Mouse (Mus musculus) limb, embryonic 13.5 days (tissue): Measurements from ENCODE around the gene Lrrc17. TPM values are rescaled to one million over a fixed set of nuclear protein-coding genes. Genes with fewer than 3 reads are reported as not detected.
"Not testable (repeated sequence)": the region's sequence is repeated elsewhere in the genome, so short reads cannot be mapped to it uniquely, and the experiment has no call there.

Experiments used
- ATAC-seq: fragments of 200-750 bp; cut with Nextera tagmentation; 2 replicates; pipeline ENCODE4 v1.8.0; 2017; ENCODE audit warnings: low read depth, moderate number of reproducible peaks, moderate TSS enrichment; ENCODE audit not compliant: low FRiP score
- H3K27ac ChIP-seq: fragments of 300-500 bp; sonication (generic); 2 replicates; pipeline ENCODE4 v1.5.1; 2015; ENCODE audit warnings: inconsistent platforms, mild to moderate bottlenecking, moderate library complexity
- H3K27me3 ChIP-seq: fragments of 300-500 bp; sonication (generic); 2 replicates; pipeline ENCODE4 v1.6.1; 2015; ENCODE audit warnings: mild to moderate bottlenecking, inconsistent platforms
- H3K36me3 ChIP-seq: fragments of 300-500 bp; sonication (generic); 2 replicates; pipeline ENCODE4 v1.6.1; 2015; ENCODE audit warnings: inconsistent platforms, mild to moderate bottlenecking, moderate library complexity
- H3K4me1 ChIP-seq: fragments of 300-500 bp; sonication (generic); 2 replicates; pipeline ENCODE4 v1.6.1; 2015; ENCODE audit warnings: inconsistent platforms
- H3K4me2 ChIP-seq: fragments of 300-500 bp; sonication (generic); replicated peaks from 2 replicates; pipeline ENCODE4 v1.6.1; 2015; ENCODE audit warnings: inconsistent platforms, mild to moderate bottlenecking, moderate library complexity
- H3K4me3 ChIP-seq: fragments of 300-500 bp; sonication (generic); 2 replicates; pipeline ENCODE4 v1.5.1; 2015; ENCODE audit warnings: moderate library complexity, mild to moderate bottlenecking, inconsistent platforms
- H3K9ac ChIP-seq: fragments of 300-500 bp; sonication (generic); 2 replicates; pipeline ENCODE4 v1.6.1; 2015; ENCODE audit warnings: mild to moderate bottlenecking, inconsistent platforms
- H3K9me3 ChIP-seq: fragments of 300-500 bp; sonication (generic); 2 replicates; pipeline ENCODE4 v1.6.1; 2016; ENCODE audit warnings: inconsistent platforms
- WGBS: fragments of 180-500 bp; shearing (Covaris S2); methylation state at CpG from one replicate; pipeline ENCODE4 v1.1.7; 2015; 5-methylcytosine and 5-hydroxymethylcytosine counted together
- polyA plus RNA-seq: library from polyadenylated mRNA; unstranded; fragments of >200 nt; fragmentation: Nextera tagmentation; extraction: Ambion mirVana; gene quantifications from 2 replicates; pipeline ENCODE4 v1.2.1, GENCODE M21; 2015

Lrrc17 gene
- polyA plus RNA-seq, 1 experiment from 2014 or later = 89.9 TPM

DNA sequence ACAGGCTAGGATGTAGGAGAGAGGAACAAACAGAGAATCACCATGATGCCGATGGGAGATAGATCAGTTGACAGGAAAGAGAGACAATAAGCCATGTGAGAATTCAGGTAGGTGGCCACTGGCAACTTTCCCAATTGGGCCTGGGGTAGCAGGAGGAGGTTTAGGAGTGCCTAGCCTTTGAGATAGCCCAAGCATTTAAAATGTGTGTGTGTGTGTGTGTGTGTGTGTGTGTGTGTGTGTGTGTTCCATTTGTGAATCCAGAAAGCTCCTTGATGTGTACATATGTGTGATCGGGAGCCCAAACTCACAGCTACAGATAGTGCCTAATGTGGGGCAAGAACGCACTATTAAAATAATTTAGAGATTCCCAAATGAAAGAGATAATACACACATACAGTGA, 34.8 kb downstream of the Lrrc17 start:
- Histone ChIP-seq H3K4me2 (no peak overlapping the region), H3K9me3 (no peaks in the 10 kb centered on the region), H3K27ac (no peak overlapping the region), H3K27me3 (no peaks in the 10 kb centered on the region), H3K9ac (no peak overlapping the region), H3K4me1 (peaks cover 26% of the 10 kb centered on the region), H3K36me3 (peaks cover 13% of the 10 kb centered on the region; the same call in 1 of the 2 replicates), H3K4me3 (no peak overlapping the region)
- WGBS = 85% methylated on average over 3 of the region's 3 CpGs
- ATAC-seq = no peak

DNA sequence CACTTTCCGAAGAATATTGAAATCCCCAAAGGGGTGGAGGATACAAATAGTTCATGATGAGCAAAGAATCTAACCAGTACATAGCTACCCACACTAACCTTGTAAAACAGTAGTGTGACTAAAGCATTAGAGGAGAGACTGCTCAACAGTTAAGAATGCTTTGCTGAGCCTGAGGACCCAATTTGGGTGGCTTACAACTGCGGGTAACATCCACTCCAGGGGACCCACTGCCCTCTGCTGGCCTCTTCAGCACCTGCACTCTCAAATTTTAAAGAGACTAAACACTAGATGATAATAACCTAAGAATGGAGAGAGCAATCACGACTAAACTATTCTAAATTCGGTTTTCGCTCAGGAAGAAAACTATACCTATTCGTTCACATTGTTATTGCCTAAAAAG, 43.4 kb downstream of the Lrrc17 start:
- Histone ChIP-seq H3K4me1 (peaks cover 18% of the 10 kb centered on the region), H3K4me3 (no peak overlapping the region), H3K4me2 (no peak overlapping the region), H3K9ac (no peak overlapping the region), H3K27ac (no peak overlapping the region), H3K36me3 (no peaks in the 10 kb centered on the region), H3K9me3 (no peaks in the 10 kb centered on the region), H3K27me3 (no peaks in the 10 kb centered on the region)
- ATAC-seq = no peak
- WGBS = 55% methylated on average over 6 of the region's 6 CpGs

DNA sequence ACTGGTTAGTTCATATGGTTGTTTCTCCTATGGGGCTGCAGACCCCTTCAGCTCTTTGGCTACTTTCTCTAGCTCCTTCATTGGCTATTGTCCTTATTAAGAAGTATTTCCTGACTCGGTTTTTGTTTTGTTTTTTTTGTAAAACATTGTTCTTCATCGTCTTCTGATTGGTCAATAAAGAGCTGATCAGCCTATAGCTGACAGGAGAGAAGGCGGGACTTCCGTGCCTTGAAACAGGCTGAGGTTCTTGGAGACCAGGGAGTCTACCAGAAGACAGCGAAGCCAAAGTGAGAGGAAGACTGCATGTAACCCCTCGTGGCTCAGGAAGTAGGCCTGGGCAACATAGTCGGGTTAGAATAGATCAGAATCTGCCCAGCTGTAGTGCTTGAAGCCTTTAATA, 44.3 kb downstream of the Lrrc17 start:
- no peaks in the 10 kb centered on the region for H3K9me3 ChIP-seq
- ATAC-seq = no peak
- WGBS = 78% methylated on average over 7 of the region's 7 CpGs
- H3K27ac ChIP-seq = no peak overlapping the region
- H3K9ac ChIP-seq = no peak overlapping the region
- peaks cover 27% of the 10 kb centered on the region for H3K4me1 ChIP-seq
- H3K4me3 ChIP-seq = no peak overlapping the region
- H3K36me3 ChIP-seq = no peaks in the 10 kb centered on the region
- H3K27me3 ChIP-seq = no peaks in the 10 kb centered on the region
- H3K4me2 ChIP-seq = no peak overlapping the region

DNA sequence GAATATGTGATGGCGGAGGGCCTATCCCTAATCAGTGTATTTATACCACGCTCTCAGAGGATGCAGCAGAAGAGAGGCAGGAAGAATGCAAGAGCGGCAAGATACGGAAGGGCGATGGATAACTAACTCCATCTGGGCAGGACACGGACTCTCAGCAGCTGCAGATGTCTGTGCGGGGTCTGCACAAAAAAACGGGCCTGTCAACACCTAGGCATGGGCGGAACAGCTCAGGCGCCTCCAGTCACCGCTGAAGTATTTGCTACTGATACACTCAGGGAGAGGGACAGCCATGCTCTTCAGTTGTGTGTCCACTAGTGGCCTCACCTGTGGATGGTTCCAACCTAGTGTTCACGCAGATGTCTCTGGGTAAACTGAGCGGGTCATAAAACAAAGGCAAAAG, 44.9 kb downstream of the Lrrc17 start:
- no peak overlapping the region for H3K4me3 ChIP-seq
- H3K27me3 ChIP-seq = no peaks in the 10 kb centered on the region
- no peaks in the 10 kb centered on the region for H3K9me3 ChIP-seq
- H3K27ac ChIP-seq = no peak overlapping the region; the same call in 1 of the 2 replicates
- no peak overlapping the region for H3K9ac ChIP-seq
- peaks cover 32% of the 10 kb centered on the region for H3K4me1 ChIP-seq
- WGBS = 61% methylated on average over 13 of the region's 13 CpGs
- no peaks in the 10 kb centered on the region for H3K36me3 ChIP-seq
- ATAC-seq = no peak
- no peak overlapping the region for H3K4me2 ChIP-seq

DNA sequence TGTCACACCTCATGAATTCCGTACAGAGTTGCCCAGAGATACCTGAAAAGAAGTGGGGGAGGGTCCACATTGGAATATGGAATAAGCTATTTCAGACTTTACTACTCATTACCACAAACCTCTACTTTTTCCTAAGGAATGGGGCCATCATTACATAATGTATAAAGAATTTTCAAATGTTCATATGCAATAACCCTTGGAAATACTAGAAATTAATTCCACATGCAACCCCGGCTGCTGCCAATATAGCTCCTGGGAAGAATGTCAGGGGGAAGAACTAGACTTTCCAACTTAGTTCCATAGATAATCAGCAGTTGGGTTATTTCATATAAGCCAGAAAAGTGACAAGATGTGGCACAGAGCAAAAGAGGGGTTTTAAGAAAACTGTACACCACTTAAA, 48.7 kb downstream of the Lrrc17 start:
- no peak overlapping the region for H3K4me2 ChIP-seq
- H3K36me3 ChIP-seq = no peaks in the 10 kb centered on the region
- H3K9me3 ChIP-seq = no peaks in the 10 kb centered on the region
- WGBS = 25% methylated on average over 2 of the region's 2 CpGs
- peak; percentile 78 for ATAC-seq
- H3K9ac ChIP-seq = no peak overlapping the region
- peaks cover 27% of the 10 kb centered on the region for H3K4me1 ChIP-seq
- H3K27me3 ChIP-seq = no peaks in the 10 kb centered on the region
- no peak overlapping the region for H3K4me3 ChIP-seq
- H3K27ac ChIP-seq = peak overlapping the region; percentile 44; the same call in 1 of the 2 replicates

DNA sequence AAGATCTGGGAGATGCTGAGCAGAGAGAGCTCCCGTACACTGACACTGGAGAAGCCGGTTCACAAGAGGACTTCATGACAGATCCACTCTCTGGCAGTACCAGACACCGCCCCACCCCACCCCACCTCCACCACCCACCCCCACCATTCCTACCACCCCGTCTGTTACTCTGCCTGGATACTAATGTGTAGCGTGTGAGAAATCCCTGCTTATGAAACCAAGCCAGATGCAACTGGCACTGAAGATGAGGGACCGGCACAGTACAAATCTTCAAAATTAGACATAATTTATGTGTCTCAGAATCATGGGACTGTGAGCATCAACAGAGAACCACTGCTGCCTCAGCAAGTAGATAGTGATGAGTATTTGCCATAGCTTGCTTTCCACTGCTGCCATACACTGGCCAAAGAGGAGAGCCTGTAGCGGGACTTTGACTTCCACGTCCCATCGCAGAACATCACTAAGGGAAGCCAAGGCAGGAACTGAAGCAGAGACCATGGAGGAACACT, 49.9 kb downstream of the Lrrc17 start:
- Histone ChIP-seq H3K27ac (no peak overlapping the region), H3K4me3 (no peak overlapping the region), H3K36me3 (no peaks in the 10 kb centered on the region), H3K9ac (no peak overlapping the region), H3K9me3 (no peaks in the 10 kb centered on the region), H3K4me2 (no peak overlapping the region), H3K27me3 (no peaks in the 10 kb centered on the region), H3K4me1 (peaks cover 24% of the 10 kb centered on the region)
- WGBS = 85% methylated on average over 9 of the region's 9 CpGs
- ATAC-seq = no peak

DNA sequence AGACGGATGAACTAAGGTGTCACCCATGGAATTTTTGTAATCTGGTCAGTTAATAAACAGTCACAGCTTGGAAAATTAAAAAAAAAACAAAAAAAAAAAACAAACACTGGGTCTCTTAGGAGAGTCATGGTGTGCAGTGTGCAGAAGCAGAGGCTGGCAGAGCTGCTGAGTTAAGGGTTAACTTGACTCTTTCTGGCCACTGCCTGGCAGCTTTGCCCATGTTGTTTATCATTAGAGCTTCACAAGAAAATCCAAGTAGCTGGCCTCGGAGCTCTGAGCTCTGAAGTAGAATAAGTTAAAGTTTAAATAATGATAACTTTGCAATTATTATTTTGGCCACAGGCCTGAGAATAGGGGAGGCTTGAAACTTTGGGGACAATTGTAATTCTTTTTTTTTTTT, 56.2 kb downstream of the Lrrc17 start:
- 73% methylated on average over 2 of the region's 2 CpGs for WGBS
- H3K36me3 ChIP-seq, H3K27me3 ChIP-seq: not testable (repeated sequence)

DNA sequence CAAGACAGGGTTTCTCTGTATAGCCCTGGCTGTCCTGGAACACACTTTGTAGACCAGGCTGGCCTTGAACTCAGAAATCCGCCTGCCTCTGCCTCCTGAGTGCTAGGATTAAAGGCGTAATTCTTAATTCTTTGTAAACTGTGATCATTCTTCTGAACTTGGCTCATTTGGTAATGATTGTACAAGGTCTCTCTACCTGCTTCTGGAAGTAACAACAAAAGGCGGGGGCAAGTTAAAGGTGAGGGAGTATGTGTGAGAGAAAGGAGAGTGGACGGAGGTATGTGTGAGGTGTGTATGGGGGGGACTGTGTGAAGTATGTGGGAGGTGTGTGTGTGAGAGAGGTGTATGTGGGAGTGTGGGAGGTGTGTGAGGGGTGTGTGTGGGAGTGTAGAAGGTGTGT, 56.6 kb downstream of the Lrrc17 start:
- 96% methylated on average over 4 of the region's 4 CpGs for WGBS
- H3K9me3 ChIP-seq = no peaks in the 10 kb centered on the region

More for the DNA sequence above, 56.2 kb downstream of the Lrrc17 start:
- H3K9ac ChIP-seq, H3K4me1 ChIP-seq, ATAC-seq, H3K4me3 ChIP-seq, H3K27ac ChIP-seq, H3K9me3 ChIP-seq, H3K4me2 ChIP-seq: not testable (repeated sequence)

DNA sequence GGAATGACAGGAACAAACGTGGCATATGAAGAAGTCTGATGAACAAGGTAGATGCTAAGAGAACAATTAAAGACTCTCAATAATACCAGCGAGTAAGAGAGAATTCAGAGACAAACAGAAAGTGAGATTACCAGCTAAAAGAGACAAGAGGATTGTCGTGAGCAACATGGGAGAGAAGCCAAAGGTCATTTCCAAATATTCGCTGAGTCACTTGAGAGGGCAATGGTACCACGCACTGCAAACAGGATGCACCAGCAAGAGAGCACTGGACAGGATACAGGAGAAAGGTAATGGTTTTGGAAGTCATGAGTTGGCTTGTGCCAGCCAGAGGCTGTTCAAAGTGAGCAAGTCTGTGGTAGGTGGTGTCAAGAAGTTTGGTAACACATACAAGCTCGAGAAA, 62.6 kb downstream of the Lrrc17 start:
- H3K27ac ChIP-seq = no peak overlapping the region
- peaks cover 14% of the 10 kb centered on the region for H3K4me1 ChIP-seq
- ATAC-seq = no peak
- 76% methylated on average over 6 of the region's 6 CpGs for WGBS
- H3K4me2 ChIP-seq = no peak overlapping the region
- no peaks in the 10 kb centered on the region for H3K9me3 ChIP-seq
- no peaks in the 10 kb centered on the region for H3K27me3 ChIP-seq
- no peak overlapping the region for H3K9ac ChIP-seq
- no peaks in the 10 kb centered on the region for H3K36me3 ChIP-seq
- no peak overlapping the region for H3K4me3 ChIP-seq

More for the DNA sequence above, 56.6 kb downstream of the Lrrc17 start:
- Histone ChIP-seq H3K36me3 (no peaks in the 10 kb centered on the region), H3K4me3 (no peak overlapping the region), H3K4me2 (no peak overlapping the region), H3K27me3 (no peaks in the 10 kb centered on the region), H3K27ac (no peak overlapping the region), H3K4me1 (no peaks in the 10 kb centered on the region), H3K9ac (no peak overlapping the region)
- no peak for ATAC-seq

DNA sequence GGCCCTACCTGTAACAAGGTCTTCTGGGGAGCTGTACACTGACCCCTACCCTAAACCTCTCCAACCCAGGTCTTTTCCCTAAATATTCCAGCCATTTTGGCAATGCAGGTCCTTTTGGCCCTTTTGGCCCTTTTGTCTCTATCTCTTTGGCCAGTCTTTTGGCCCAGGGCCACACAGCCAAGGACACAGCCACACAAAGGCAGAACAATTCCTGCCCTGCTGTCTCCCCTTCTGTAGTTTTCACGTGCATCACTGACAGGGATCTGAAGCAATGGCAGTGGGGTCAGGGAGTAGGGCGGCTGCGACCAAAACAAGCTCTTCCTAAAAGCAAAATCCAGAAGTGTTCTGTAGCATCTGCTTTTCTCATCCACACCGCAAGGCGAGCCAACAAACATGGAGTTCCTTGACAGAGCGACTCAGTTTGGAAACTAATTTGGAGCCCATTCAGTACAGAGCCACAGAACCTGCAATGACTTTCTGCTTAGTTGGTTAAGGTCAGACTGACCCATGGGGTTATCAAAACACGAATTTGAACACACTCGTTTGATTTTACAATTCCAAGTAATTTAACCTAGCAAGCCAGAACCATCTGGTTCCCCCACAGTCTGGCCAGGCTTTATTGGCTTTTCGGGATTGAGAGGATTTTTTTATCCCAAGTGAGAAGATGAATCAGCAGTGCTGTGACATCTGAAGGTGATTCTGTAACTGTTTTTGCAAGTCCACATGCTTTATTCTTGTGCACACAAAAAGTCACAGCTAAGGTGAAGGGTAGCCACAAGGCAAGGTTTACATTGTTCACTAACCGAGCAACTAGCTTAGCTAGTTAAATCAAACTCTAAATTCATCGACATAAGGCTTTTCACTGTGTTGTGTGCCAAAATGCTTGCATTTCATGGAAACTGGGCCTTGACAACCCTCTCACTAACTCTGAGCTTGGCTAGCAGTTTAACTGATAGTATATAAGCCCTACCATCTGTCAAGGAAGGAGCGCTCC, 65.2 kb downstream of the Lrrc17 start:
- ATAC-seq = peak; percentile 15; the same call in 1 of the 2 replicates
- 49% methylated on average over 12 of the region's 12 CpGs for WGBS
- no peak overlapping the region for H3K4me2 ChIP-seq
- peaks cover 14% of the 10 kb centered on the region for H3K4me1 ChIP-seq
- no peak overlapping the region for H3K9ac ChIP-seq
- no peak overlapping the region for H3K4me3 ChIP-seq
- peak overlapping the region; percentile 65; the same call in 1 of the 2 replicates for H3K27ac ChIP-seq
- H3K9me3 ChIP-seq = no peaks in the 10 kb centered on the region
- H3K27me3 ChIP-seq = no peaks in the 10 kb centered on the region
- H3K36me3 ChIP-seq = no peaks in the 10 kb centered on the region

DNA sequence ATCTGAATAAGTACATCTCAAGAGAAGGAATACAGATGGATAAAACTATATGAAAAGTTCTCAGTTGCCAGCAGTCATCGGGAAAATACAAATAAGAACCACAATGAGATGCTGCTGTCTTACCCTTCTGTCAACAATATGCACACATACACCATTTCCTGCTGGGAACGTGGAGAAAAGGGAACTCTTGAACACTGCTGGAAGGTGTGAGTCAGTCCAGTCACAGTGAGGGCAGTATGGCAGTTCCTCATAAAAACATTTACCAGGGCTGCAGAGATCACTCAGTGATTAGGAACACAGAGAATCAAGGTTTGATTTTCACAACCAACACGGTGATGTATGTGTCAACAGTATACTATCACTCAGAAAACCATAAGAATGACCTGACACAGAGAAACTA, 67.6 kb downstream of the Lrrc17 start:
- no peak for ATAC-seq
- Histone ChIP-seq H3K9me3 (no peaks in the 10 kb centered on the region), H3K4me3 (no peak overlapping the region), H3K9ac (no peak overlapping the region), H3K4me1 (peaks cover 14% of the 10 kb centered on the region), H3K36me3 (no peaks in the 10 kb centered on the region), H3K27ac (no peak overlapping the region), H3K4me2 (no peak overlapping the region), H3K27me3 (no peaks in the 10 kb centered on the region)
- WGBS = 65% methylated on average over 3 of the region's 3 CpGs

DNA sequence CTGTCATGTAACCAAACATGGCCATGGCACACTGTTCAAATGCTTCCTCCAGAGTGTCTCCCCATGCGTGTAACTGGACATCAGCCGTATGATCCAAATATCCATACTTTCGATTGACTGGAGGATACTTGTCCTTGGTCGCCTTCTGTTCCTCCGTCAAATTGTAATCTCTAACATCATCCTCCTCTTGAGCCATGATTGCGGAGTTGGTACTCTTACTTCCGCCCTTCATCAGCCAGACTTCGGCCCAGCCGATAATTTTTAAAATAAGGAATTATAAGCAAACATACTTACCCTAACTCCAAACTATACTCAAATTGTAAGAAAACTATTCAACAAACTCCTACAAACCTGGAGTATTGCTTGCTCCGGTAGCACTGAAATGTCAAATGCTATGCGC, 70.9 kb downstream of the Lrrc17 start:
- 94% methylated on average over 11 of the region's 11 CpGs for WGBS
- not testable (repeated sequence) for H3K36me3 ChIP-seq, ATAC-seq, H3K9me3 ChIP-seq, H3K27me3 ChIP-seq, H3K9ac ChIP-seq, H3K4me3 ChIP-seq, H3K27ac ChIP-seq, H3K4me2 ChIP-seq, H3K4me1 ChIP-seq
